Mouse (Mus musculus) hindbrain, embryonic 15.5 days (tissue): Measurements from ENCODE around the gene 9430038I01Rik. TPM values are rescaled to one million over a fixed set of nuclear protein-coding genes. Genes with fewer than 3 reads are reported as not detected.

Experiments used
- ATAC-seq: fragments of 200-750 bp; cut with Nextera tagmentation; 2 replicates; pipeline ENCODE4 v1.8.0; 2017; ENCODE audit warnings: low read depth, moderate number of reproducible peaks, moderate TSS enrichment; ENCODE audit not compliant: low FRiP score
- H3K27ac ChIP-seq: fragments of 300-500 bp; sonication (generic); replicated peaks from 2 replicates; pipeline ENCODE4 v1.5.1; 2015; ENCODE audit warnings: mild to moderate bottlenecking, inconsistent platforms
- H3K27me3 ChIP-seq: fragments of 300-500 bp; sonication (generic); 2 replicates; pipeline ENCODE4 v1.6.1; 2015; ENCODE audit warnings: control low read depth, inconsistent platforms
- H3K36me3 ChIP-seq: fragments of 300-500 bp; sonication (generic); 2 replicates; pipeline ENCODE4 v1.6.1; 2015; ENCODE audit warnings: control low read depth, inconsistent platforms
- H3K4me1 ChIP-seq: fragments of 300-500 bp; sonication (generic); replicated peaks from 2 replicates; pipeline ENCODE4 v1.6.1; 2015; ENCODE audit warnings: control low read depth, inconsistent platforms
- H3K4me2 ChIP-seq: fragments of 300-500 bp; sonication (generic); 2 replicates; pipeline ENCODE4 v1.6.1; 2015; ENCODE audit warnings: moderate library complexity, mild to moderate bottlenecking, inconsistent platforms
- H3K4me3 ChIP-seq: fragments of 300-500 bp; sonication (generic); 2 replicates; pipeline ENCODE4 v1.5.1; 2015; ENCODE audit warnings: mild to moderate bottlenecking, inconsistent platforms
- H3K9ac ChIP-seq: fragments of 300-500 bp; sonication (generic); 2 replicates; pipeline ENCODE4 v1.6.1; 2015; ENCODE audit warnings: inconsistent platforms
- H3K9me3 ChIP-seq: fragments of 300-500 bp; sonication (generic); 2 replicates; pipeline ENCODE4 v1.6.1; 2016; ENCODE audit warnings: control low read depth, inconsistent platforms
- WGBS: fragments of 180-500 bp; shearing (Covaris S2); methylation state at CpG from one replicate; pipeline ENCODE4 v1.1.7; 2015; 5-methylcytosine and 5-hydroxymethylcytosine counted together
- polyA plus RNA-seq: library from polyadenylated mRNA; unstranded; fragments of >200 nt; fragmentation: Nextera tagmentation; extraction: Ambion mirVana; gene quantifications from 2 replicates; pipeline ENCODE4 v1.2.1, GENCODE M21; 2015

9430038I01Rik gene
- polyA plus RNA-seq, 1 experiment from 2014 or later = 15.6 TPM

DNA sequence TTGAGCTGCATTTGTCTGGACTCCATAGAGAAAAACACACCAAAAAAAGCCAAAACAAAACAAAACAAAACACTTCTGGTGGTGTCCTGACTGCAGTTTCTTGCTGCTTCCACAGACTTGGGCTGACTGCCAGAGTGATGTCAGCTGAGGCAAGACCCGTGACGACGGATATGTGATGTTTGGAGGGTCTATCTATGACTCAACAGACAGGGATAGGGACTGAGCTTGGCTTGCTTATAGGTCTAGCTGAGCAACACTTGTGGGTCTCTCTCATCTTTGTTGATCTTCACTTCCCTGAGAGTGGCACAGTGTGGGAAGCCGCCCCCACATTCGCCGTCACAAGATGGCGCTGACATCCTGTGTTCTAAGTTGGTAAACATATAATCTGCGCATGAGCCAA is 4.1 kb upstream of the 9430038I01Rik start:
- ATAC-seq = no peak
- H3K36me3 ChIP-seq = no peaks in the 10 kb centered on the region
- no peak overlapping the region for H3K9ac ChIP-seq
- H3K9me3 ChIP-seq = no peaks in the 10 kb centered on the region
- no peak overlapping the region for H3K4me2 ChIP-seq
- no peak overlapping the region for H3K27ac ChIP-seq
- peaks cover 8% of the 10 kb centered on the region; the same call in 1 of the 2 replicates for H3K4me1 ChIP-seq
- WGBS = 88% methylated on average over 8 of the region's 8 CpGs
- H3K27me3 ChIP-seq = no peaks in the 10 kb centered on the region
- no peak overlapping the region for H3K4me3 ChIP-seq

DNA sequence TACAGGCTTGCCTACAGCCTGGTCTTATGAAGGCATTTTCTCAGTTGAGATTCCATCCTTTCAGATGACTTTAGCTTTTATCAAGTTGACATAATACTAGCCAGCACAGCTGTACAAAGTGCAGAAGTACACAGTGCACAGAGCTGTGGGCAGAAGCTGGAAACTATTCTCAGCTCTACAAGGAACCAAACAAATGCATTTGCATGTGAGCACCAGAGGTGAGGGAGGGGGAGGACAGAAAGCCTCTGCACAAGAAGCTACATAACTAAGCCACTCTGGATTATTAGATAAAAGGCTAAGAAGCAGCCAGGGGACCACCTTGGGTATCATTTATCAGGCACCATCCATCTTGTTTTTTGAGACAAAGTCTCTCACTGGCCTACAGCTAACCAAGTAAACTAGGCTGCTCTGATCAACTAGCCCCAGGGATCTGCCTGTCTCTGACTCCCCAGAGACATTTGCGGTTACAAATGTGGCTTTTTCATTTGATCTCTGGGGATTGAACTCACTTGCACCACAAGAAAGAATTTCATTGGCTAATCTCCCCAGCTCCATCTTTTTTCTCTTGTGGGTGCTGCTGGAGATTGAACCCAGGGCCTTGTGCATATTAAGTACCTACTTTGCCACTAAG is 3.0 kb downstream of the 9430038I01Rik start:
- Histone ChIP-seq H3K4me2 (no peak overlapping the region), H3K9me3 (no peaks in the 10 kb centered on the region), H3K27me3 (no peaks in the 10 kb centered on the region), H3K9ac (no peak overlapping the region), H3K4me1 (peaks cover 8% of the 10 kb centered on the region; the same call in 1 of the 2 replicates), H3K27ac (no peak overlapping the region), H3K4me3 (no peak overlapping the region), H3K36me3 (no peaks in the 10 kb centered on the region)
- WGBS = 91% methylated on average over 1 of the region's 1 CpGs
- no peak for ATAC-seq

DNA sequence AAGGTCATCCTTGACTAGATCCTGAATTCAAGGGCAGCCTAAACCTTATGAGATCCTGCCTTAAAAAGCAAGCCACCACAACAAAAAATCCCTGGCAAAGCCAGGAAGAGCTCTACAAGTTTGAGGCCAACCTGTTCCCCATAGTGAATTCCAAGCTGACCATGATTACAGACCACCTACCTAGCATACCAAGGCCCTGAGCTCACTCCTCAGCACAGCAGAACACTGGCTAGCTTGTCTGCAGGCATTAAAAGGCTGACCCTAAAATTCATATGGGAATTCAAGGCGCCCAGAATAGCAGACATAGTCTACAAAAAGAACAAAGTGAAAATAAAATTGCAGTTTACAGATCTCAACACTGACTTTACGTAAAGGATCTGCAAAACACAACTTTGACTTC is 6.4 kb downstream of the 9430038I01Rik start:
- ATAC-seq = no peak

DNA sequence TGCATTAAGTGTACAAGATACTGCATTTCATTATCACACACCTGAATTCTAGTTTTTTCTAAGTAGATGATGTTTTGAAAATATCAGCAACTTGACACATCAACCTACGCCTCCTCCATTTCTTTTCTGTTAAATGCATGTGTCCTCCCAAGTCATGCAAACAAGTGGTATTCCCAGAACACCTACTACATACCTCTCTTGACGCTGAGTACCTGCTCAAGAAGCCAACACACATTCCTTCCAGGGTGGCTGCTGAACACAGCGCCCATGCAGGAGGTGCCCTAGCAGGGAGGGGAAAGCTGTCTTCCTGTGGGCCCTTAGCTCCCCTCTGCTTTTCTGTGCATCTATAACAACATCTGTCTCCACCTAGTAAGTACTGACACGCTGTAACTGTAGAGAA is 11.6 kb downstream of the 9430038I01Rik start:
- ATAC-seq = no peak
- Histone ChIP-seq H3K4me3 (no peak overlapping the region), H3K9ac (no peak overlapping the region), H3K4me1 (no peaks in the 10 kb centered on the region), H3K27ac (no peak overlapping the region), H3K9me3 (no peaks in the 10 kb centered on the region), H3K27me3 (no peaks in the 10 kb centered on the region), H3K36me3 (no peaks in the 10 kb centered on the region), H3K4me2 (no peak overlapping the region)
- WGBS = 94% methylated on average over 4 of the region's 4 CpGs

More for the DNA sequence above, 6.4 kb downstream of the 9430038I01Rik start:
- Histone ChIP-seq H3K27ac (no peak overlapping the region), H3K27me3 (no peaks in the 10 kb centered on the region), H3K4me3 (no peak overlapping the region), H3K36me3 (no peaks in the 10 kb centered on the region), H3K4me2 (no peak overlapping the region), H3K9ac (no peak overlapping the region), H3K9me3 (no peaks in the 10 kb centered on the region), H3K4me1 (no peaks in the 10 kb centered on the region)
- 94% methylated on average over 2 of the region's 2 CpGs for WGBS

DNA sequence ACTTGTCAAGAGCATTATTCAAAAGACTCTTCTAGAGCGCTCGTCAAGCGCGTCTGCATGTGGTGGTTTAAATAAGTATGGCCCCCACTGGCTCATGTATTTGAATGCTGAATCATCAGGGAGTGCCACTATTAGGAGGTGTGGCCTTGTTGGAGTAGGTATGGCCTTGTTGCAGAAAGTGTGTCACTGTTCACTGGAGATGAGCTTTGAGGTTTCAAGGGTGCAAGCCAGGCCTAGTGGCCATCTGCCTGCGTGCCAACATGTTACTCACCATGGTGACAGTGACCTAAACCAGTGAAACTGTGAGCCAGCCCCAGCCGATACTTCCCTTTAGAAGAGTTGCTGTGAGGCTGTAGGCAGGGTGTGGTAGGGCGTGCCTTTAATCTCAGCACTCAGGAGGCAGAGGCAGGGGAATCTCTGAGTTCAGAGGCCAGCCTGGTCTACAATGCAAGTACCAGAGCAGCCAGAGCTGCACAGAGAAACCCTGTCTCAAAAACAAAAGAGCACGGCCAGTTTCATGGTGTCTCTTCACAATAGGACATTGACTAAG is 13.1 kb downstream of the 9430038I01Rik start:
- no peaks in the 10 kb centered on the region for H3K36me3 ChIP-seq
- no peak overlapping the region for H3K4me3 ChIP-seq
- WGBS = 92% methylated on average over 8 of the region's 8 CpGs
- H3K27ac ChIP-seq = no peak overlapping the region
- no peak overlapping the region for H3K4me2 ChIP-seq
- H3K9ac ChIP-seq = no peak overlapping the region
- no peak for ATAC-seq
- no peaks in the 10 kb centered on the region for H3K9me3 ChIP-seq
- H3K4me1 ChIP-seq = no peaks in the 10 kb centered on the region
- no peaks in the 10 kb centered on the region for H3K27me3 ChIP-seq

GRCm38 (mm10) chr7:137395421-137395820 is 15.1 kb downstream of the 9430038I01Rik start:
- no peaks in the 10 kb centered on the region for H3K36me3 ChIP-seq
- H3K4me3 ChIP-seq = no peak overlapping the region
- H3K27ac ChIP-seq = no peak overlapping the region
- no peaks in the 10 kb centered on the region for H3K27me3 ChIP-seq
- H3K4me2 ChIP-seq = no peak overlapping the region
- ATAC-seq = no peak
- WGBS = 89% methylated on average over 4 of the region's 4 CpGs
- no peaks in the 10 kb centered on the region for H3K9me3 ChIP-seq
- H3K4me1 ChIP-seq = no peaks in the 10 kb centered on the region
- no peak overlapping the region for H3K9ac ChIP-seq

DNA sequence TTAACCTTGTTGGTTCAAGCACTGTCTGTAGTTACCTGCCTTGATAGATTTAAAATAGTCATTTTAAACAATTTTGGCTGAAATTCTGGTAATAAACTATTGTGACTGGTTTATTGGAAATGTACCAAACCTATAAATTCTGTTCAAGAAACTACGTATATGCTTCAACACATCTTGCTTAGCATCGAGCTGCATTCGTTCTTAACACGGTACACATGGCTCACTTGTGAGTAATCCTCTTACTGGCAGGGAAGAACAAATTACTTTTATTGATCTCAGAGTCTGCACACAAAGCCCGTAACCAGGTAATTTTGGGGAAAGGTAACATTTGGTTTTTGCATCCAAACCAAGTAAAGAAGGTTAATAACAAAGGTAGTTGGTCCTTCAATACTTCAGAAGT is 22.7 kb downstream of the 9430038I01Rik start:
- H3K9me3 ChIP-seq = no peaks in the 10 kb centered on the region
- ATAC-seq = no peak
- H3K36me3 ChIP-seq = no peaks in the 10 kb centered on the region
- H3K4me3 ChIP-seq = no peak overlapping the region
- no peaks in the 10 kb centered on the region for H3K4me1 ChIP-seq
- H3K9ac ChIP-seq = no peak overlapping the region
- H3K27ac ChIP-seq = no peak overlapping the region
- H3K4me2 ChIP-seq = no peak overlapping the region
- 88% methylated on average over 5 of the region's 5 CpGs for WGBS
- no peaks in the 10 kb centered on the region for H3K27me3 ChIP-seq

- no peak for ATAC-seq
Observed at GRCm38 (mm10) chr7:137374996-137375395, 35.6 kb downstream of the 9430038I01Rik start.

GRCm38 (mm10) chr7:137371770-137372169 is 38.8 kb downstream of the 9430038I01Rik start:
- H3K4me2 ChIP-seq = no peak overlapping the region
- no peak overlapping the region for H3K4me3 ChIP-seq
- H3K36me3 ChIP-seq = no peaks in the 10 kb centered on the region
- H3K27me3 ChIP-seq = no peaks in the 10 kb centered on the region
- no peak overlapping the region for H3K9ac ChIP-seq
- no peaks in the 10 kb centered on the region for H3K9me3 ChIP-seq
- no peak overlapping the region for H3K27ac ChIP-seq
- WGBS = 78% methylated on average over 4 of the region's 4 CpGs
- no peaks in the 10 kb centered on the region for H3K4me1 ChIP-seq
- ATAC-seq = no peak

More at GRCm38 (mm10) chr7:137374996-137375395, 35.6 kb downstream of the 9430038I01Rik start:
- H3K27me3 ChIP-seq = no peaks in the 10 kb centered on the region
- H3K27ac ChIP-seq = no peak overlapping the region
- H3K4me2 ChIP-seq = no peak overlapping the region
- no peaks in the 10 kb centered on the region for H3K36me3 ChIP-seq
- H3K9me3 ChIP-seq = no peaks in the 10 kb centered on the region
- WGBS = 98% methylated on average over 7 of the region's 7 CpGs
- no peak overlapping the region for H3K4me3 ChIP-seq
- H3K4me1 ChIP-seq = no peaks in the 10 kb centered on the region
- no peak overlapping the region for H3K9ac ChIP-seq

- H3K27ac ChIP-seq = no peak overlapping the region
- H3K9ac ChIP-seq = no peak overlapping the region
- no peak overlapping the region for H3K4me3 ChIP-seq
- no peak overlapping the region for H3K4me2 ChIP-seq
- no peaks in the 10 kb centered on the region for H3K36me3 ChIP-seq
- no peaks in the 10 kb centered on the region for H3K9me3 ChIP-seq
- ATAC-seq = no peak
- H3K27me3 ChIP-seq = no peaks in the 10 kb centered on the region
- no peaks in the 10 kb centered on the region for H3K4me1 ChIP-seq
- 61% methylated on average over 2 of the region's 2 CpGs for WGBS
Observed at GRCm38 (mm10) chr7:137370175-137370574, 40.4 kb downstream of the 9430038I01Rik start.

GRCm38 (mm10) chr7:137366736-137367135 is 43.8 kb downstream of the 9430038I01Rik start:
- H3K9me3 ChIP-seq = no peaks in the 10 kb centered on the region
- ATAC-seq = no peak
- 89% methylated on average over 4 of the region's 4 CpGs for WGBS

GRCm38 (mm10) chr7:137365056-137365455 is 45.5 kb downstream of the 9430038I01Rik start:
- no peak overlapping the region for H3K4me2 ChIP-seq
- 93% methylated on average over 8 of the region's 8 CpGs for WGBS
- H3K27me3 ChIP-seq = no peaks in the 10 kb centered on the region
- H3K4me3 ChIP-seq = no peak overlapping the region
- H3K4me1 ChIP-seq = no peaks in the 10 kb centered on the region
- no peaks in the 10 kb centered on the region for H3K36me3 ChIP-seq
- H3K9ac ChIP-seq = no peak overlapping the region
- H3K9me3 ChIP-seq = no peaks in the 10 kb centered on the region
- ATAC-seq = no peak
- no peak overlapping the region for H3K27ac ChIP-seq

More at GRCm38 (mm10) chr7:137366736-137367135, 43.8 kb downstream of the 9430038I01Rik start:
- H3K27ac ChIP-seq = no peak overlapping the region
- H3K4me2 ChIP-seq = no peak overlapping the region
- no peaks in the 10 kb centered on the region for H3K36me3 ChIP-seq
- no peak overlapping the region for H3K4me3 ChIP-seq
- no peaks in the 10 kb centered on the region for H3K27me3 ChIP-seq
- no peak overlapping the region for H3K9ac ChIP-seq
- no peaks in the 10 kb centered on the region for H3K4me1 ChIP-seq

GRCm38 (mm10) chr7:137364571-137364970 is 46.0 kb downstream of the 9430038I01Rik start:
- no peaks in the 10 kb centered on the region for H3K9me3 ChIP-seq
- H3K27me3 ChIP-seq = no peaks in the 10 kb centered on the region
- H3K4me2 ChIP-seq = no peak overlapping the region
- ATAC-seq = no peak
- WGBS = 67% methylated on average over 7 of the region's 7 CpGs
- H3K4me1 ChIP-seq = no peaks in the 10 kb centered on the region
- H3K36me3 ChIP-seq = no peaks in the 10 kb centered on the region
- no peak overlapping the region for H3K4me3 ChIP-seq
- no peak overlapping the region for H3K9ac ChIP-seq
- no peak overlapping the region for H3K27ac ChIP-seq
